Mouse (Mus musculus) fat pad, adult 2 months (tissue): ENCODE data around the gene Pafah1b3.
"Not testable (repeated sequence)": the region's sequence is repeated elsewhere in the genome, so short reads cannot be mapped to it uniquely, and the experiment has no call there.

Experiments used
- DNase-seq: peaks from one replicate; pipeline ENCODE4 v3.0.0-alpha.2; 2011; ENCODE audit warnings: low read depth, low spot score; ENCODE audit errors: extremely low read depth

The Pafah1b3 gene

GRCm38 (mm10) chr7:25297454-25298325, at the start of gene Pafah1b3:
Gene Pafah1b3 (minus strand): TSS chr7:25297986.
- peak; percentile 92 for DNase-seq

- DNase-seq = no peak
These were observed 43.4 kb upstream of the Pafah1b3 start for GRCm38 (mm10) chr7:25341000-25341784.

GRCm38 (mm10) chr7:25339329-25339728, 41.5 kb upstream of the Pafah1b3 start:
- DNase-seq = no peak

- no peak for DNase-seq
These were observed 36.7 kb upstream of the Pafah1b3 start for GRCm38 (mm10) chr7:25334472-25334871.

GRCm38 (mm10) chr7:25333596-25334307, 36.0 kb upstream of the Pafah1b3 start:
- peak; percentile 14 for DNase-seq

- DNase-seq = no peak
These were observed 28.4 kb upstream of the Pafah1b3 start for GRCm38 (mm10) chr7:25326233-25326632.

GRCm38 (mm10) chr7:25325431-25325830, 27.6 kb upstream of the Pafah1b3 start:
- DNase-seq = not testable (repeated sequence)

GRCm38 (mm10) chr7:25323219-25323618, 25.4 kb upstream of the Pafah1b3 start:
- peak; percentile 66 for DNase-seq

- DNase-seq = no peak
These were observed 24.3 kb upstream of the Pafah1b3 start for GRCm38 (mm10) chr7:25322058-25322484.

GRCm38 (mm10) chr7:25317446-25317999, 19.7 kb upstream of the Pafah1b3 start:
- no peak for DNase-seq

GRCm38 (mm10) chr7:25316532-25317445, 19.0 kb upstream of the Pafah1b3 start, which contains the start of gene Megf8:
Gene Megf8 (plus strand): TSS chr7:25317164.
- peak; percentile 91 for DNase-seq

GRCm38 (mm10) chr7:25315306-25316041, 17.7 kb upstream of the Pafah1b3 start:
- no peak for DNase-seq

- DNase-seq = no peak
These were observed 17.0 kb upstream of the Pafah1b3 start for GRCm38 (mm10) chr7:25314606-25315305.

GRCm38 (mm10) chr7:25313325-25313724, 15.5 kb upstream of the Pafah1b3 start:
- no peak for DNase-seq

- DNase-seq = no peak
These were observed 13.4 kb upstream of the Pafah1b3 start for GRCm38 (mm10) chr7:25311193-25311592.

- no peak for DNase-seq
These were observed 11.6 kb upstream of the Pafah1b3 start for GRCm38 (mm10) chr7:25309425-25309824.

- DNase-seq = no peak
These were observed 11.0 kb upstream of the Pafah1b3 start for GRCm38 (mm10) chr7:25308702-25309318.

- no peak for DNase-seq
These were observed 8.8 kb upstream of the Pafah1b3 start for GRCm38 (mm10) chr7:25306614-25306996.
